Mouse (Mus musculus): ENCODE data around the gene Ralbp1. TPM values are rescaled to one million over a fixed set of nuclear protein-coding genes. Genes with fewer than 3 reads are reported as not detected.
A peak's percentile ranks its signal among the peaks of the same experiment; 100 is the strongest.

The Ralbp1 gene
- polyA plus RNA-seq, 1 experiment from 2014 or later: 46.4 TPM

DNA sequence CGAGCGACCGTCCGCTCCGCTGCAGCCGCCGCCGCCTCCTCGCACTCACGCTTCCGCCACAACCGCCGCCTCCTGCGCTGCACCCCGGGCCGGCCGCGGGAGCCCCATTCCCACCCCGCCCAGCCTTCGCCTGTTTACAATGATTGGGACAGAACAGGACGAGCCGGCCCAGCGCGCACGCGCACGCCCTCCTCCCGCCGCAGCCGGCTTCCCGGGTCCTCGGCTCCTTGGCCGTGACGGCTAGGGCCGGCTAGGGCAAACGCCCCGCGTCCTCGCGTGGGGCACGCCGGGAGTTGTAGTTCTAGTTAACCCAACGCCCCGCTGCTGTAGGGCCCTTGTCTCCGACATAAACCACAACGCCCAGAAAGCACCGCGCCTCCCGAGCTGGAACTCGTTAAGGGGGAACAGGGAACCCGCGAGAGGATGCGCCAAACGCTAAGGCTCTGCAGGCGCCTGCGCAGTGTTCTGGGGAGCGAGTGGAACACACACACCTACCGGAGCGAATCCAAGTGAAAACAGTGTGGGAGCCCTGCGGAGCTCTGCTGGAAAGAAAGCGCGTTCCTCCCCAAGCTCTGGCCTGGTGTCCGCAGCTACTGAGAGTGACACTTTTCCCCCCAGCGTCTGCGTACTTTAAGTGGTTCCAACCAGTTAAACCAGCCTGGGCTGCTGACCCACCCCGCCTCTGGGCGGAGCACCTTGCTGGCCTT lies 754 bp downstream of the Ralbp1 start:
- no peaks in the 10 kb centered on the region for H3K36me3 ChIP-seq
- peak overlapping the region; percentile 93 for H3K4me3 ChIP-seq
- H3K4me1 ChIP-seq (replicated peaks): peaks cover 29% of the 10 kb centered on the region
- no peaks in the 10 kb centered on the region for H3K9me3 ChIP-seq
- no peaks in the 10 kb centered on the region for H3K27me3 ChIP-seq (ENCODE audit: insufficient read depth, poor library complexity, severe bottlenecking)
- H3K27ac ChIP-seq: peak overlapping the region; percentile 93
- DNase-seq (ENCODE audit: low spot score): peak; percentile 100
- WGBS: under 1% methylated on average over 67 of the region's 67 CpGs

DNA sequence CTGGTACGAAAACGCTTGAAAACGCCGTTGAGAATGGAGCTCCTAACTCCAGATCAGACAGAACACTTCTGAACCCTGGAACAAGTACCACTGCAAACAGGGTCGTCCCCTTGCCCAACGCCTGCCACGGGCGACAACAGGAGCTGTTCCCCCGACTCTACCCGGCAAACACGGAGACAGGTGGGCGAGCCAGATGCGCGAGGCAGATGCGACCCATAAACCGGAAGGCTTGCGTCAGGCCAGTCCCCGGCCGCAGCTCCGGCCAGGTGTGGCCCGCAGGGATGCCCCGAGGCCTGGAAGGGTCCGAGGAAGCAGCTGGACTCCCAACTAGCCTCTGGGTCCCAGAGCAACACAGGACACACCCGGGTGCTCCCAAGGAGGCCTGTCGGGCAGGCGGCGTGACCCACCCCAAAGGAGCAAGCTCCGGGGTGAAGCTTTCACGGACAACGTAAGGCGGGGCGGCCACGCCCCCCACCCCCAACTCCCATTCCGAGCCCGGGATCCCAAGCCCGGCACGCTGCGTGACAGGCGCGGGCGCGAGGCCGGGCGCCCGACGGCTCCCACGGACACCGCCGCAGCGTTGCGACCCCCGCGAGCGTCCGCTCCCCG lies 1.4 kb downstream of the Ralbp1 start:
- Histone ChIP-seq H3K27ac (peak overlapping the region; percentile 93), H3K4me1 (replicated peaks) (peaks cover 29% of the 10 kb centered on the region), H3K9me3 (no peaks in the 10 kb centered on the region), H3K27me3 (ENCODE audit: insufficient read depth, poor library complexity, severe bottlenecking) (no peaks in the 10 kb centered on the region), H3K4me3 (peak overlapping the region; percentile 93), H3K36me3 (no peaks in the 10 kb centered on the region)
- under 1% methylated on average over 52 of the region's 56 CpGs for WGBS
- DNase-seq (ENCODE audit: low spot score): no peak

DNA sequence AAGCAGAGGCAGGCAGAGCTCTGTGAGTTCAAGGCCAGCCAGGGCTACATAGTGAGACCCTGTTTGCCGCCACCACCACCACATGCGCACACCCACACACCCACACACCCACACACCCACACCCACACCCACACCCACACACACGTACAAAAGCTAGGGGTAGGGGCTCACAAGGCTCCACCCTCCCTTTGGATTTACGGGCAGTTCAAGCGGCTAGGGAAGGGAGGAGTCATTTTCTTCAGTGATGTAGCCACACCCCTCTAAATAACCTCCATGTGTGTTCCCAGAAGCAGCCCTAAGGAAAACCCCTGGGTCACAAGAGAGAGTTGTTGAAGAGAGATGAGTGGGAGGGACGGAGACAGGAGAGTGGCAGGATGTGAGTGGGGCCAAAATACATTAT lies 8.6 kb downstream of the Ralbp1 start:
- no peak overlapping the region for H3K4me3 ChIP-seq
- no peaks in the 10 kb centered on the region for H3K9me3 ChIP-seq
- WGBS: 79% methylated on average over 6 of the region's 6 CpGs
- H3K4me1 ChIP-seq (replicated peaks): peaks cover 9% of the 10 kb centered on the region; the same call in 1 of the 2 replicates
- H3K36me3 ChIP-seq: peaks cover 5% of the 10 kb centered on the region; the same call in 1 of the 2 replicates
- no peak for DNase-seq (ENCODE audit: low spot score)
- H3K27ac ChIP-seq: no peak overlapping the region
- no peaks in the 10 kb centered on the region for H3K27me3 ChIP-seq (ENCODE audit: insufficient read depth, poor library complexity, severe bottlenecking)

DNA sequence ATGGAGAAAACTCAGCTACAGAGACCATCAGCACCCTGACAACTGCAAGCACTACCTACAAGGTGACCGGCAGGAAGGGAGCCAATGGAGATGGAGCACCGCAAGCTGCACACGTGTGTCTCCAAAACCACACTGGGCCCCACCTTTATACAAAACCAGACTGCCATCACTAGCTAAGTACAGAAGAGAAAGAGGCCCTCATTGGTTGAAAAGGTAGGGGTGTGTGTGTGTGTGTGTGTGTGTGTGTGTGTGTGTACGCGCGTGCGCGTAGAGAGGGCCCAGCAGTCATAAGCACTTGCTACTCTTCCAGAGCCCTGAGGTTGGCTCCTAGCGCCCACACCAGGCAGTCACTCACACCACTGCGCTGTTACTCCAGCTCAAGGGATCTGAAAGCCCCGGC lies 11.8 kb downstream of the Ralbp1 start:
- Histone ChIP-seq H3K27ac (no peak overlapping the region), H3K4me3 (no peak overlapping the region), H3K4me1 (replicated peaks) (peaks cover 10% of the 10 kb centered on the region; the same call in 1 of the 2 replicates), H3K9me3 (no peaks in the 10 kb centered on the region), H3K27me3 (ENCODE audit: insufficient read depth, poor library complexity, severe bottlenecking) (no peaks in the 10 kb centered on the region), H3K36me3 (peaks cover 5% of the 10 kb centered on the region; the same call in 1 of the 2 replicates)
- 94% methylated on average over 11 of the region's 11 CpGs for WGBS
- no peak for DNase-seq (ENCODE audit: low spot score)

DNA sequence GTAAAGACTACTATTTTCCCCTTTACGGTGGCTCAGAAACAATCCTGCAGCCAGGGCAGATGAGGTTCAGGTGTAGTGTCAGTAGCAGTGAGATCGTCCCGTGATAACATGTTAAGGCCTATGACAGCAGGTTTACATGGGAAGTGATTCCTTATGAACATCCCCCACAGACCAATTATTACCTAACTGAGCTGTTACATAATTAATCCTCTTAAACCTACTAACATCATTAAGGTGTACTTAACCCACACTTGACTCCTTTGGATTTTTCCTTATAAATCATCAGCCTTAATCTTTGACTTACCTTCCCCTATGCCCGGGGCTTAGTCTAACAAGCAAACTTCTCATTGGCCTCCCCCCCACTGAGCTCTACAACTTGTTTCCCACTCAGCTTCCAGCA lies 12.4 kb downstream of the Ralbp1 start:
- Histone ChIP-seq H3K4me1 (replicated peaks) (peaks cover 10% of the 10 kb centered on the region; the same call in 1 of the 2 replicates), H3K27ac (no peak overlapping the region), H3K4me3 (no peak overlapping the region), H3K27me3 (ENCODE audit: insufficient read depth, poor library complexity, severe bottlenecking) (no peaks in the 10 kb centered on the region), H3K9me3 (no peaks in the 10 kb centered on the region), H3K36me3 (no peaks in the 10 kb centered on the region)
- no peak for DNase-seq (ENCODE audit: low spot score)
- WGBS: 81% methylated on average over 4 of the region's 4 CpGs

DNA sequence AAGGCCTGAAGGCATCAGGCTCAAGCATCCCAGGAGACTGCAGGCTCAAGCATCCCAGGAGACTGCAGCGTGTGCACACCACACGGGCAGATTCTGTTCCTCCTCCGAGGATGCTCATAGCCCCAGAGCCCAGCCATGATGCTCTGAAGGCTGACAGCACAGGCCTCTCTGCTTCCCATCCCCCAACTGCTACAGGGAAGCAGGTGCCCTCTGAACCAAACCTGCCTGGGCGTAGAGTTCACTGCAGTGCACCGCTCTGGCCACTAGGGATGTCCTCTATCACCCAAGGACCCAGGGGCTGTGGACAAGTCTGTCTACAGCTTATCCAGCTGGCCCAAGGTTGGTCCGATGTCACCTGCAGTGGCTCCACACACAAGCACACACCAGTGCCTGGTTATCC lies 12.9 kb downstream of the Ralbp1 start:
- Histone ChIP-seq H3K4me3 (no peak overlapping the region), H3K4me1 (replicated peaks) (peaks cover 10% of the 10 kb centered on the region; the same call in 1 of the 2 replicates), H3K27me3 (ENCODE audit: insufficient read depth, poor library complexity, severe bottlenecking) (no peaks in the 10 kb centered on the region), H3K27ac (0 out of 2 replicates have a peak overlapping the region, but pooled peaks have one; percentile 4), H3K9me3 (no peaks in the 10 kb centered on the region), H3K36me3 (peaks cover under 1% of the 10 kb centered on the region; the same call in 1 of the 2 replicates)
- 37% methylated on average over 6 of the region's 6 CpGs for WGBS
- DNase-seq (ENCODE audit: low spot score): peak; percentile 51

DNA sequence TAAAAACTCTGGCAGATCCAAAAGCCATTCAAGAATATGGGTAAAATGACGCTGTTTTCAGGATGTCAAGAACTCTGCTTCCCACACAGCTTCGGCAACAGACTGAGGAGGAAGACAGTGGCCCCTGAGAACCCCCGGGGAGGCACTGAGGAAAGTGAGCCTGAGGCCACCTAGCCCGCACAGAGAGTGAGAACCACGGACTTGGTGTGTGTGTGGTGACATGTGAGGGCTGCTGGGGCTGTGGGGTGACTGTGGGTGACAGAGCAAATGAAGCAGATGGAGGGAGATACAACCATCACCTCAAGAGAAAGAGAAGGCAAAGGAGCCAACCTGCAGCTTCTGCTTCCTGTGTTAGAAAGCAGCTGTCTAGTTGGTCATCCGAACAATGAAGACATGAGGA lies 13.5 kb downstream of the Ralbp1 start:
- no peaks in the 10 kb centered on the region for H3K9me3 ChIP-seq
- H3K27me3 ChIP-seq (ENCODE audit: insufficient read depth, poor library complexity, severe bottlenecking): no peaks in the 10 kb centered on the region
- peaks cover 6% of the 10 kb centered on the region for H3K36me3 ChIP-seq
- H3K27ac ChIP-seq: 0 out of 2 replicates have a peak overlapping the region, but pooled peaks have one; percentile 4
- 68% methylated on average over 6 of the region's 6 CpGs for WGBS
- no peak for DNase-seq (ENCODE audit: low spot score)
- no peak overlapping the region for H3K4me3 ChIP-seq
- peaks cover 10% of the 10 kb centered on the region; the same call in 1 of the 2 replicates for H3K4me1 ChIP-seq (replicated peaks)

DNA sequence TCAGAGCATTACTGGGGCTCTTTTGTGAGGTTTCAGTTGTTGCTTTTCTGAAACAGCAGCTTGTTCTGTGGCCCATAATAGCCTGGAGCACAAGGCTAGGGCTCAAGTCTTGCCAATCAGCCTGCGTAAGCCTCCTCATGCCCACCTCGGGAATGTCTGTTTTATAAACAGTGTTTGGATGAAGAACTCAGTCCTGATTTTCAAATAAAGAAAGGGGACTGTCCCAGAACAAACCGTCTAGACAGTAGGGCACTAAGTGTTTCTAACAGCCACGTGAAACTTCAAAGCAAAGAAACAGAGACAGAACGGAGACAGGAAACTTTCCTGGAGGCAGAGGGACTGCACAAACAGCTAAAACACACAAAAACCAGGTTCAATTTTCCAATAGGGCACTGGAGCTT lies 14.0 kb downstream of the Ralbp1 start:
- Histone ChIP-seq H3K27ac (no peak overlapping the region), H3K4me1 (replicated peaks) (peaks cover 10% of the 10 kb centered on the region; the same call in 1 of the 2 replicates), H3K27me3 (ENCODE audit: insufficient read depth, poor library complexity, severe bottlenecking) (no peaks in the 10 kb centered on the region), H3K36me3 (peaks cover 10% of the 10 kb centered on the region), H3K9me3 (no peaks in the 10 kb centered on the region), H3K4me3 (no peak overlapping the region)
- 62% methylated on average over 5 of the region's 5 CpGs for WGBS
- DNase-seq (ENCODE audit: low spot score): no peak

DNA sequence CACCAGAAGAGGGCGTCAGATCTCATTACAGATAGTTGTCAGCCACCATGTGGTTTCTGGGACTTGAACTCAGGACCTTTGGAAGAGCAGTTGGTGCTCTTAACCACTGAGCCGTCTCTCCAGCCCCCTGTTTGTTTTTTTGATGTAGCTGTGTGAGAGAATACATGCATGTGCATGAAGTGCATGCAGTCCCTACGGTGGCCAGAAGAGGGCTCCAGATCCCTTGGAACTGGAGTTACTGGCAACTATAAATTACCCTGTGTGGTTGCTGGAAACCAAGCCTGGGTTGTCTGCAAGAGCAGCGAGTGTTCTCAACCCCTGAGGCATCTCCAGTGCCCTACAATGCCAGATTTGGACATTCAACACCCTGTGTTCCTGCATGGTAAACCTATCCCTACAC lies 15.5 kb downstream of the Ralbp1 start:
- Histone ChIP-seq H3K4me3 (no peak overlapping the region), H3K36me3 (peaks cover 17% of the 10 kb centered on the region), H3K4me1 (replicated peaks) (peaks cover 10% of the 10 kb centered on the region; the same call in 1 of the 2 replicates), H3K27ac (no peak overlapping the region), H3K27me3 (ENCODE audit: insufficient read depth, poor library complexity, severe bottlenecking) (no peaks in the 10 kb centered on the region), H3K9me3 (no peaks in the 10 kb centered on the region)
- DNase-seq (ENCODE audit: low spot score): peak; percentile 78
- 42% methylated on average over 4 of the region's 4 CpGs for WGBS

DNA sequence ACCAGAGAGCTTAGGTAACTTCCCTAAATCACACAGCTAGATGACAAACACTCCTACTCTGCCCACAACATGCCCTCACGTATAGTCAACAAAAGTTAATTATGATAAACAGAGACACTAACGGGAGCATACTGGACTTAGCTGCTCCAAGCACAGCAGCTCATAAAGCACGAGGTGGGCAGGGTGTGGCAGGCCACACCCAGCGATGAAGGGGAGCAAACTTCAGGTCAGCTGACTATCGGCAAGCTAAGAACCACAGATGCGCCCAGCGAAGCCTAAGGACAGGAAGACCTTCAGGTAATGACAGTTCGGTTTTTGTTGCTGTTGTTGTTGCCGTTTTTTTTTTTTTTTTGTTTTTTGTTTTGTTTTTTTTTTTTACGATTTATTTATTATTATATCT lies 15.9 kb downstream of the Ralbp1 start:
- H3K27ac ChIP-seq: no peak overlapping the region
- H3K4me1 ChIP-seq (replicated peaks): peaks cover 10% of the 10 kb centered on the region; the same call in 1 of the 2 replicates
- no peak overlapping the region for H3K4me3 ChIP-seq
- no peaks in the 10 kb centered on the region for H3K9me3 ChIP-seq
- peaks cover 17% of the 10 kb centered on the region for H3K36me3 ChIP-seq
- no peaks in the 10 kb centered on the region for H3K27me3 ChIP-seq (ENCODE audit: insufficient read depth, poor library complexity, severe bottlenecking)
- 91% methylated on average over 10 of the region's 10 CpGs for WGBS
- no peak for DNase-seq (ENCODE audit: low spot score)

DNA sequence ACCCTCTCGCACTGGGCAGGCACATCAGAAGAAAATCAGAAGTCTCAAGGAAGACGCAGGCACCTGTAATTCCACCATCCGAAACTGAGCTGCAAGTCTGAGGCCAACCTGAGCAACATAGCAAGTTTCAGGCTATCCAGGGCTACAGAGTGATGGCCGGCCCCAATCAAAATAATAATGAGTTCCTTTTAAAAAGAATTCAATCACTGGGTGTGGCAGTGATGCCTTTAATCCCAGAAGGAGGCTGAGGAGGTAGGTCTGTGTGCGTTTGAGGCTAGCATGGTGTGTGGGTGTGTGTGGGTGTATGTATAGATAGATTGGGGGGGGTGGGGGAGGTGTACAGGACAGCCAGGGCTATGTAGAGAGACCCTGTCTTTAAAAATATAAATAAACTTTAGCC lies 17.6 kb downstream of the Ralbp1 start:
- Histone ChIP-seq H3K4me1 (replicated peaks) (peaks cover 10% of the 10 kb centered on the region; the same call in 1 of the 2 replicates), H3K27me3 (ENCODE audit: insufficient read depth, poor library complexity, severe bottlenecking) (no peaks in the 10 kb centered on the region), H3K36me3 (peaks cover 28% of the 10 kb centered on the region), H3K9me3 (no peaks in the 10 kb centered on the region), H3K4me3 (no peak overlapping the region), H3K27ac (no peak overlapping the region)
- 93% methylated on average over 5 of the region's 5 CpGs for WGBS
- DNase-seq (ENCODE audit: low spot score): no peak

DNA sequence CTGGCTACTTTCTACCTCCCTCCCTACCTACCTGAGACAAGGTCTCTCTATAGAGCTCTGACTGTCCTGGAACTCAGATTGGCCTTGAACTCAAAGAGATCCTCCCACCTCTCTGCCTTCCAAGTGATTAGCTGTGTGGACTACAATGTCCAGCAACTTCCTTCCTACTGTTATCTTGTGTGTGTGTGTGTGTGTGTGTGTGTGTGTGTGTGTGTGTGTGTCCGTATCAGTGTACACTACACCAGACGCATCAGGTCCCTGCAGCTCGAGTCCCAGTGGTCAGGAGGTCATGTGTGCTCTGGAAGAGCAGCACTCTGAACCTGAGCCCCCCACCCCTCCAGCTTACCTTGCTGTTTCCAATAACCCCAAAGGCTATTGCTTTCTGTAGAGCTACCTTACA lies 19.4 kb downstream of the Ralbp1 start:
- H3K9me3 ChIP-seq: no peaks in the 10 kb centered on the region
- WGBS: 91% methylated on average over 3 of the region's 3 CpGs

DNA sequence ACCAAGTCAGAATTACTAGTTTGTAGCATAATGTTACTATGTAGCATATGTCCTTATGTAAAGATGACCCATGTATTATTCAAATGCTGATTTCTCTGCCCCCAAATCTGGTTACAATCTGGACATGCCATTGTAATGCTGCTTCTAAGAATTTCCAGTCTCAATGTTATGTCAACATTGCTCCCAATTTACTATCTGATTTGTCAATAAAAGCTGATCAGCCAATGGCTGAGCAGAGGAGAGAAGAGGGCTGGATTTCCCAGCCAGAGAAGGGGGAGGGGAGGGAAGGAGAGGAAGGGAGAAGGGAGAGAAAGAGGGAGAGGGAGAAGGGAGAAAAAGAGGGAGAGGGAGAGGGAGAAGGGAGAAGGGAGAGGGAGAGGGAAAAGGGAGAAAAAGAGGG lies 20.3 kb downstream of the Ralbp1 start:
- Histone ChIP-seq H3K27me3 (ENCODE audit: insufficient read depth, poor library complexity, severe bottlenecking) (no peaks in the 10 kb centered on the region), H3K4me3 (no peak overlapping the region)

More for the DNA sequence above, 19.4 kb downstream of the Ralbp1 start:
- Histone ChIP-seq H3K27ac (no peak overlapping the region), H3K36me3 (peaks cover 38% of the 10 kb centered on the region), H3K4me3 (no peak overlapping the region), H3K4me1 (replicated peaks) (no peaks in the 10 kb centered on the region), H3K27me3 (ENCODE audit: insufficient read depth, poor library complexity, severe bottlenecking) (no peaks in the 10 kb centered on the region)
- no peak for DNase-seq (ENCODE audit: low spot score)

More for the DNA sequence above, 20.3 kb downstream of the Ralbp1 start:
- no peak for DNase-seq (ENCODE audit: low spot score)
- Histone ChIP-seq H3K27ac (no peak overlapping the region), H3K4me1 (replicated peaks) (no peaks in the 10 kb centered on the region), H3K36me3 (peaks cover 46% of the 10 kb centered on the region), H3K9me3 (no peaks in the 10 kb centered on the region)
